In the genomic region with DNA sequence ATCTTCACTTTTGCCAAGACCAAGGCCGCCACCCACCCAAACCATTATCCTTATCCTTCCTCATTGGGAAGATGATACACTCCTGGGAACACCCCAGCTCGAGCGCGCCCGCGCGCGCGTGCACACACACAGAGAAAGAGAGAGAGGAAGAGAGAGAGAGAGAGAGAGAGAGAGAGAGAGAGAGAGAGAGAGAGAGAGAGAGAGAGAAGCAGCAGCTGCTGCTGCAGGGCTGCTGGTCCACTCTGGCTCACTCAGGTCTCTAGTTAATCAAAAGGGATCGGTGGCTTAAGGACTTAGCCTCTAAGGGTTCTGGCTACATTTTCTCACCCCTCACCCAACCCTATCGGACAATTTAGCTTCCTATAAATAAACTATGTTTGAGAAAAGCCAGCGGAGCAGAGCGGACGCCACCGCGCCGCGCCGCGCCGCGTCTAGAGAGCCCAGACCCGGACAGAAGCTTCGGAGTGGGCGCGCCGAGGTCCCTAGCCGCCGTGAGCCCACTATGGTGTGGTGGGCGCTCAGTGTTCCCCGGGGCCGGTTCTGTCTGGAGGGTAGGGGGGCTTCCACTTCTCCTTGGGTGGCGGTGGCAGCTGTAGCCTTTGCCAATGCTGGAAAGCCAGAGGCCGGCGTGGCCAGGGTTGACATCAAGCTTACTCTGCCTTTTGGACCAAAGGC, we compare ENCODE assay signal across 8 mouse cellular contexts. TPM values are rescaled to one million over a fixed set of nuclear protein-coding genes. Genes with fewer than 3 reads are reported as not detected.
DNase-seq lines count a peak whose midpoint lies in the region; ATAC-seq and TF ChIP-seq lines count a peak whose summit lies in the region.

No protein-coding gene starts in this region.

- 18% methylated on average over 33 of the region's 35 CpGs for WGBS in lung, postnatal 0 days
- 20% methylated on average over 35 of the region's 35 CpGs for WGBS in heart, embryonic 15.5 days
- 27% methylated on average over 35 of the region's 35 CpGs for WGBS in limb, embryonic 15.5 days
- 16% methylated on average over 35 of the region's 35 CpGs for WGBS in stomach, embryonic 14.5 days

- H3K4me1 ChIP-seq in lung, postnatal 0 days (ENCODE audit: insufficient read depth, low read depth, low read length), result no peaks in the 10 kb centered on the region
- H3K4me1 ChIP-seq in heart, embryonic 15.5 days (replicated peaks), result peaks cover 5% of the 10 kb centered on the region; the same call in 1 of the 2 replicates
- 0 out of 2 replicates have a peak, but pooled peaks cover 3% of the 10 kb centered on the region for H3K4me1 ChIP-seq in limb, embryonic 15.5 days
- no peaks in the 10 kb centered on the region for H3K4me1 ChIP-seq in stomach, embryonic 14.5 days (ENCODE audit: control insufficient read depth, insufficient read depth, low read length)

- H3K4me3 ChIP-seq in lung, postnatal 0 days (ENCODE audit: low read depth, low read length), result peak overlapping the region; percentile 26; the same call in 1 of the 2 replicates
- peak overlapping the region; percentile 61 for H3K4me3 ChIP-seq in heart, embryonic 15.5 days
- H3K4me3 ChIP-seq in limb, embryonic 15.5 days, result peak overlapping the region; percentile 54
- H3K4me3 ChIP-seq in stomach, embryonic 14.5 days (ENCODE audit: low read depth, low read length), result peak overlapping the region; percentile 47

- H3K9ac ChIP-seq in lung, postnatal 0 days (replicated peaks; ENCODE audit: low read depth), result no peak overlapping the region
- H3K9ac ChIP-seq in heart, embryonic 15.5 days, result no peak overlapping the region
- no peak overlapping the region for H3K9ac ChIP-seq in limb, embryonic 15.5 days
- no peak overlapping the region for H3K9ac ChIP-seq in stomach, embryonic 14.5 days (replicated peaks; ENCODE audit: low read depth, low read length)

- TF ChIP-seq EP300 in lung, postnatal 0 days (IDR thresholded peaks at IDR 0.05), result no peak

- H3K36me3 ChIP-seq in lung, postnatal 0 days (ENCODE audit: insufficient read depth, low read length), result no peaks in the 10 kb centered on the region
- H3K36me3 ChIP-seq in heart, embryonic 15.5 days, result no peaks in the 10 kb centered on the region
- H3K36me3 ChIP-seq in limb, embryonic 15.5 days, result no peaks in the 10 kb centered on the region
- H3K36me3 ChIP-seq in stomach, embryonic 14.5 days (ENCODE audit: control insufficient read depth, insufficient read depth, low read length), result no peaks in the 10 kb centered on the region

- TF ChIP-seq CTCF in lung, postnatal 0 days (IDR thresholded peaks at IDR 0.05), result no peak

- 0 out of 2 replicates have a peak, but pooled peaks cover 13% of the 10 kb centered on the region for H3K27me3 ChIP-seq in lung, postnatal 0 days (replicated peaks; ENCODE audit: insufficient read depth, low read length)
- H3K27me3 ChIP-seq in heart, embryonic 15.5 days, result peaks cover 36% of the 10 kb centered on the region
- peaks cover 56% of the 10 kb centered on the region for H3K27me3 ChIP-seq in limb, embryonic 15.5 days
- no peaks in the 10 kb centered on the region for H3K27me3 ChIP-seq in stomach, embryonic 14.5 days (ENCODE audit: control insufficient read depth, insufficient read depth, low read length)

- no peak overlapping the region for H3K27ac ChIP-seq in lung, postnatal 0 days (ENCODE audit: low read length)
- H3K27ac ChIP-seq in heart, embryonic 15.5 days, result no peak overlapping the region
- H3K27ac ChIP-seq in limb, embryonic 15.5 days, result no peak overlapping the region
- no peak overlapping the region for H3K27ac ChIP-seq in stomach, embryonic 14.5 days (ENCODE audit: low read length)

- DNase-seq in adrenal gland, adult (ENCODE audit: inconsistent age in 2 of 2, low spot score in 1 of 2), result peak; percentile 11 to 62
- no peak for DNase-seq in adrenal gland, postnatal 4 days (ENCODE audit: low spot score in 2 of 2)
- DNase-seq in lung, postnatal 0 days (ENCODE audit: low spot score), result no peak
- DNase-seq in lung, postnatal 14 days, result no peak

- peak overlapping the region; percentile 73 for H3K4me2 ChIP-seq in lung, postnatal 0 days (replicated peaks; ENCODE audit: low read depth, low read length)
- peak overlapping the region; percentile 91 for H3K4me2 ChIP-seq in heart, embryonic 15.5 days
- peak overlapping the region; percentile 79 for H3K4me2 ChIP-seq in limb, embryonic 15.5 days
- peak overlapping the region; percentile 65 for H3K4me2 ChIP-seq in stomach, embryonic 14.5 days (replicated peaks; ENCODE audit: low read depth, low read length)

- ATAC-seq in lung, postnatal 0 days, result no peak
- no peak for ATAC-seq in heart, embryonic 15.5 days (replicated peaks; ENCODE audit: insufficient number of reproducible peaks, insufficient read depth, low FRiP score, low read depth)
- no peak for ATAC-seq in limb, embryonic 15.5 days (ENCODE audit: insufficient number of reproducible peaks, low FRiP score, low TSS enrichment, low read depth)
- ATAC-seq in stomach, embryonic 14.5 days (ENCODE audit: insufficient number of reproducible peaks, insufficient read depth, low FRiP score, low read depth), result no peak
- ATAC-seq in monocyte, adult 5-6 weeks (replicated peaks; ENCODE audit: insufficient number of reproducible peaks, low FRiP score, low TSS enrichment, poor library complexity, severe bottlenecking), result no peak

- no peaks in the 10 kb centered on the region for H3K9me3 ChIP-seq in lung, postnatal 0 days (ENCODE audit: low read length)
- H3K9me3 ChIP-seq in heart, embryonic 15.5 days (replicated peaks), result no peaks in the 10 kb centered on the region
- H3K9me3 ChIP-seq in limb, embryonic 15.5 days, result no peaks in the 10 kb centered on the region
- H3K9me3 ChIP-seq in stomach, embryonic 14.5 days (ENCODE audit: control insufficient read depth, low read depth, low read length), result no peaks in the 10 kb centered on the region

RNA-seq across cellular contexts. Expression of gene Pcdh19, which starts 0.9 kb away (rescaled TPM):
- total RNA-seq in adrenal gland, postnatal 4 days (2021), result 1 to 10 TPM; 5.8 to 6.8 TPM
- 0.39 and 0.62 TPM in 2 replicates for polyA plus RNA-seq in lung, postnatal 0 days (2015; fragmentation: Nextera tagmentation; extraction: Ambion mirVana)
- polyA plus RNA-seq in heart, embryonic 15.5 days (2015; fragmentation: Nextera tagmentation; extraction: Ambion mirVana), result 0.58 and 1.0 TPM in 2 replicates
- polyA plus RNA-seq in limb, embryonic 15.5 days (2015; fragmentation: Nextera tagmentation; extraction: Ambion mirVana), result 4.8 and 5.2 TPM in 2 replicates
- 6.9 and 8.0 TPM in 2 replicates for polyA plus RNA-seq in stomach, embryonic 14.5 days (2014; fragmentation: Nextera tagmentation; extraction: Ambion mirVana)
- total RNA-seq in monocyte, adult 5-6 weeks (2017), result not detected in 3 replicates

Comparison
In these comparisons a context has a peak if more than half of its experiments do, and no peak if none do; other contexts are left out.
1. DNase-seq: peak in adrenal gland, adult (2 of 2); none in adrenal gland, postnatal 4 days (0 of 2), lung, postnatal 0 days (single experiment) and lung, postnatal 14 days (single experiment).
2. Peak in every context shown above with its lines, with median percentiles within 50 percentile points of each other: H3K4me2 ChIP-seq and H3K4me3 ChIP-seq.